Mouse (Mus musculus): ENCODE measurements around the gene Urah. TPM values are rescaled to one million over a fixed set of nuclear protein-coding genes. Genes with fewer than 3 reads are reported as not detected.

Gene Urah
- total and polyA plus RNA-seq, 3 experiments: not detected

GRCm38 (mm10) chr7:140858746-140859145, 23.9 kb downstream of the Urah start:
- TF ChIP-seq TAL1 (conservative IDR thresholded peaks at IDR 0.05; ENCODE audit: low read depth, low read length): no peak
- no peak for TF ChIP-seq GATA1 (IDR thresholded peaks at IDR 0.05; ENCODE audit: borderline replicate concordance, low read length)
- no peak for TF ChIP-seq CTCF (IDR thresholded peaks at IDR 0.05; ENCODE audit: low read depth, low read length)
- TF ChIP-seq POLR2AphosphoS5 (IDR thresholded peaks at IDR 0.05; ENCODE audit: insufficient replicate concordance, low read depth, low read length): no peak
- TF ChIP-seq GATA2 (IDR thresholded peaks at IDR 0.05; ENCODE audit: borderline replicate concordance, low read depth, low read length): no peak
- DNase-seq (ENCODE audit: low spot score) (no peak), ATAC-seq (ENCODE audit: extremely low read depth, insufficient number of reproducible peaks, low FRiP score, poor library complexity, severe bottlenecking) (no peak)
- no peaks in the 10 kb centered on the region for H3K27me3 ChIP-seq (ENCODE audit: insufficient read depth, low read length)
- peaks cover 75% of the 10 kb centered on the region for H3K36me3 ChIP-seq (replicated peaks)
- peak overlapping the region; percentile 95 for H3K4me3 ChIP-seq (ENCODE audit: low read depth, low read length)
- peaks cover 57% of the 10 kb centered on the region for H3K4me1 ChIP-seq (ENCODE audit: insufficient read depth, low read depth, low read length)
- no peaks in the 10 kb centered on the region for H3K9me3 ChIP-seq (replicated peaks)

GRCm38 (mm10) chr7:140859997-140860396, 25.2 kb downstream of the Urah start:
- Histone ChIP-seq H3K4me1 (ENCODE audit: insufficient read depth, low read depth, low read length) (peaks cover 44% of the 10 kb centered on the region), H3K27me3 (ENCODE audit: insufficient read depth, low read length) (no peaks in the 10 kb centered on the region), H3K9me3 (replicated peaks) (no peaks in the 10 kb centered on the region), H3K36me3 (replicated peaks) (peaks cover 75% of the 10 kb centered on the region), H3K4me3 (ENCODE audit: low read depth, low read length) (no peak overlapping the region)
- no peak for DNase-seq (ENCODE audit: low spot score)
- ATAC-seq (ENCODE audit: extremely low read depth, insufficient number of reproducible peaks, low FRiP score, poor library complexity, severe bottlenecking): no peak
- no peak for TF ChIP-seq POLR2AphosphoS5 (IDR thresholded peaks at IDR 0.05; ENCODE audit: insufficient replicate concordance, low read depth, low read length)
- no peak for TF ChIP-seq GATA1 (IDR thresholded peaks at IDR 0.05; ENCODE audit: borderline replicate concordance, low read length)
- no peak for TF ChIP-seq CTCF (IDR thresholded peaks at IDR 0.05; ENCODE audit: low read depth, low read length)
- TF ChIP-seq GATA2 (IDR thresholded peaks at IDR 0.05; ENCODE audit: borderline replicate concordance, low read depth, low read length): no peak
- TF ChIP-seq TAL1 (conservative IDR thresholded peaks at IDR 0.05; ENCODE audit: low read depth, low read length): no peak

- Histone ChIP-seq H3K36me3 (replicated peaks) (peaks cover 79% of the 10 kb centered on the region), H3K4me1 (ENCODE audit: insufficient read depth, low read depth, low read length) (peaks cover 37% of the 10 kb centered on the region), H3K9me3 (replicated peaks) (no peaks in the 10 kb centered on the region), H3K27me3 (ENCODE audit: insufficient read depth, low read length) (no peaks in the 10 kb centered on the region), H3K4me3 (ENCODE audit: low read depth, low read length) (no peak overlapping the region)
- TF ChIP-seq GATA2 (IDR thresholded peaks at IDR 0.05; ENCODE audit: borderline replicate concordance, low read depth, low read length) (no peak), POLR2AphosphoS5 (IDR thresholded peaks at IDR 0.05; ENCODE audit: insufficient replicate concordance, low read depth, low read length) (no peak), TAL1 (conservative IDR thresholded peaks at IDR 0.05; ENCODE audit: low read depth, low read length) (no peak), GATA1 (IDR thresholded peaks at IDR 0.05; ENCODE audit: borderline replicate concordance, low read length) (no peak), CTCF (IDR thresholded peaks at IDR 0.05; ENCODE audit: low read depth, low read length) (no peak)
- no peak for DNase-seq (ENCODE audit: low spot score)
- ATAC-seq (ENCODE audit: extremely low read depth, insufficient number of reproducible peaks, low FRiP score, poor library complexity, severe bottlenecking): no peak
Observed at GRCm38 (mm10) chr7:140860728-140861127, 25.9 kb downstream of the Urah start.

DNA sequence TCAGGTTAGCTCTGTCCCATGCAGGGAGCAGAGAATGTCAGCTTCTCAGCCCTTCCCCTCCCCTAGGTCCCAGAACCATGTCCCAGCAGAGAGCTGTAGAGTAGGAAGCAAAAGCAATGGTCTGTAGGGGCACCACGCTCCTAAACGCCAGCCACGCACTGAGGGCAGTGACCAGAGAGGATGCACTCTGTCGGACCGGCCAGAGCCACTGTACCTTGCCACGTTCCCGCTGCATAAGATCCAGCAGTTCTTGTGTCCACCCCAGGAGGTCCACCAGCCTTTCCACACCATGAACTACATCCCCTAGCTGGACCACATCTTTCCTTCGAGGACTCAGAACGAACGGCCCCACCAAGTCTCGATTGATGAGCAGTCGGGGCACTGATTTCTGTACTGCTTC, 29.9 kb downstream of the Urah start:
- H3K4me3 ChIP-seq (ENCODE audit: low read depth, low read length): no peak overlapping the region
- no peak for ATAC-seq (ENCODE audit: extremely low read depth, insufficient number of reproducible peaks, low FRiP score, poor library complexity, severe bottlenecking)

DNA sequence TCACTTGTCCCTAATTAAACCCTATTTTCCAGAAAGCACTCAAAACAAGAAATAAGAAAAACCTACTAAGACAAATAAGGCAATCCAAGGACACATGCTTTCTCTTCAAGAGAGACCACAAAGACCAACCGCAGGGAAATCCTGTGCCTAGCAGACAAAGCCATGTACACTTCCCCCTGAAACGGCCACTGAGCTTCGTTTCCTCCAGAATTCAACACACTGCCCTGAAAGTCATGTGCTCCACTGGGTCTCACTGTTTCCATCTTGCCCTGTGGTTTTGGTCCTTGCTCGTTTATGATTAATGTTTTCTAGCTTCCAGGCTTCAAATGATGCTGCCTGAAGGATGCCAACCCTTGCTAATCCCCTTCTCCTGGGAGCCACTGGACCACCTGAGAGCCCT, 39.4 kb downstream of the Urah start:
- DNase-seq (ENCODE audit: low spot score): no peak
- Histone ChIP-seq H3K36me3 (replicated peaks) (peaks cover 88% of the 10 kb centered on the region), H3K4me3 (ENCODE audit: low read depth, low read length) (no peak overlapping the region), H3K4me1 (ENCODE audit: insufficient read depth, low read depth, low read length) (peaks cover 26% of the 10 kb centered on the region), H3K27me3 (ENCODE audit: insufficient read depth, low read length) (no peaks in the 10 kb centered on the region), H3K9me3 (replicated peaks) (no peaks in the 10 kb centered on the region)
- TF ChIP-seq CTCF (IDR thresholded peaks at IDR 0.05; ENCODE audit: low read depth, low read length) (no peak), GATA2 (IDR thresholded peaks at IDR 0.05; ENCODE audit: borderline replicate concordance, low read depth, low read length) (no peak), TAL1 (conservative IDR thresholded peaks at IDR 0.05; ENCODE audit: low read depth, low read length) (no peak), POLR2AphosphoS5 (IDR thresholded peaks at IDR 0.05; ENCODE audit: insufficient replicate concordance, low read depth, low read length) (no peak), GATA1 (IDR thresholded peaks at IDR 0.05; ENCODE audit: borderline replicate concordance, low read length) (no peak)
- no peak for ATAC-seq (ENCODE audit: extremely low read depth, insufficient number of reproducible peaks, low FRiP score, poor library complexity, severe bottlenecking)

More for the DNA sequence above, 29.9 kb downstream of the Urah start:
- Histone ChIP-seq H3K4me1 (ENCODE audit: insufficient read depth, low read depth, low read length) (peaks cover 9% of the 10 kb centered on the region), H3K36me3 (replicated peaks) (peaks cover 95% of the 10 kb centered on the region), H3K9me3 (replicated peaks) (no peaks in the 10 kb centered on the region), H3K27me3 (ENCODE audit: insufficient read depth, low read length) (no peaks in the 10 kb centered on the region)
- DNase-seq (ENCODE audit: low spot score): no peak
- TF ChIP-seq POLR2AphosphoS5 (IDR thresholded peaks at IDR 0.05; ENCODE audit: insufficient replicate concordance, low read depth, low read length): 0 out of 2 replicates have a peak, but pooled peaks have one; percentile 38
- no peak for TF ChIP-seq TAL1 (conservative IDR thresholded peaks at IDR 0.05; ENCODE audit: low read depth, low read length)

GRCm38 (mm10) chr7:140877364-140877763, 42.5 kb downstream of the Urah start:
- Histone ChIP-seq H3K9me3 (replicated peaks) (no peaks in the 10 kb centered on the region), H3K27me3 (ENCODE audit: insufficient read depth, low read length) (no peaks in the 10 kb centered on the region), H3K4me3 (ENCODE audit: low read depth, low read length) (no peak overlapping the region), H3K4me1 (ENCODE audit: insufficient read depth, low read depth, low read length) (peaks cover 42% of the 10 kb centered on the region), H3K36me3 (replicated peaks) (peaks cover 63% of the 10 kb centered on the region)
- ATAC-seq (ENCODE audit: extremely low read depth, insufficient number of reproducible peaks, low FRiP score, poor library complexity, severe bottlenecking) (no peak), DNase-seq (ENCODE audit: low spot score) (no peak)
- TF ChIP-seq TAL1 (conservative IDR thresholded peaks at IDR 0.05; ENCODE audit: low read depth, low read length): no peak
- TF ChIP-seq GATA1 (IDR thresholded peaks at IDR 0.05; ENCODE audit: borderline replicate concordance, low read length): no peak
- TF ChIP-seq CTCF (IDR thresholded peaks at IDR 0.05; ENCODE audit: low read depth, low read length): no peak
- no peak for TF ChIP-seq GATA2 (IDR thresholded peaks at IDR 0.05; ENCODE audit: borderline replicate concordance, low read depth, low read length)
- no peak for TF ChIP-seq POLR2AphosphoS5 (IDR thresholded peaks at IDR 0.05; ENCODE audit: insufficient replicate concordance, low read depth, low read length)

Measured in G1E (cell line).